Mouse (Mus musculus): Measurements from ENCODE around the gene 1700031F05Rik.
"Not testable (repeated sequence)": the region's sequence is repeated elsewhere in the genome, so short reads cannot be mapped to it uniquely, and the experiment has no call there.

Gene 1700031F05Rik

GRCm38 (mm10) chrX:102867871-102868270 lies at the start of gene 1700031F05Rik:
1700031F05Rik (minus strand) TSS chrX:102867971.
- no peak for DNase-seq (ENCODE audit: low read depth)

- DNase-seq (ENCODE audit: low read depth), result not testable (repeated sequence)
Measured at GRCm38 (mm10) chrX:102914823-102915222, 47.1 kb upstream of the 1700031F05Rik start.

GRCm38 (mm10) chrX:102908587-102908986 lies 40.8 kb upstream of the 1700031F05Rik start, which contains the start of the genes Dmrtc1a and 1700011M02Rik:
Dmrtc1a (minus strand) TSS chrX:102908687.
1700011M02Rik (plus strand) TSS chrX:102908905.
- DNase-seq (ENCODE audit: low read depth), result not testable (repeated sequence)

DNA sequence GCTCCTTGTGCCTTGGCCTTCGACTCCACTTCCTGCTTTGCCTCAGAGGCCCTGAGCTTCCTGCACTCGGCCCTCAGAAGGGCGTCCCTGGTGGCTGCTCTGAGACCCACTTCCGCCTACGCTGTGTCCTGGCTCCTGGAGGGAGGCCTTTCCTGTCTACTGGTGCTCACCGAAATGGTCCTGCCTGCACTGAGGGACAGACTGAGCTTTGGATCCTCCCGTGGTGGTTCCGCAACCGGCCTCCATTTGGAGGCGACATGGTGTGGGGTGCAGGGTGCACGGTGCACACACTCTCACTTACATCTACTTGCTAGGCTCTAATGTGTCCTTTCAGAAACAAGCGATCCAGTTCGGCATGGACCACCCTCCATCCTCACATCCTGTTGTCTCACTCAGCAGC lies 13.3 kb downstream of the 1700031F05Rik start, which contains the start of gene Dmrtc1c2:
Gene Dmrtc1c2, minus strand, starts transcription at position 101 of the 400 bp plus-strand sequence.
- DNase-seq (ENCODE audit: low read depth), result not testable (repeated sequence)

DNA sequence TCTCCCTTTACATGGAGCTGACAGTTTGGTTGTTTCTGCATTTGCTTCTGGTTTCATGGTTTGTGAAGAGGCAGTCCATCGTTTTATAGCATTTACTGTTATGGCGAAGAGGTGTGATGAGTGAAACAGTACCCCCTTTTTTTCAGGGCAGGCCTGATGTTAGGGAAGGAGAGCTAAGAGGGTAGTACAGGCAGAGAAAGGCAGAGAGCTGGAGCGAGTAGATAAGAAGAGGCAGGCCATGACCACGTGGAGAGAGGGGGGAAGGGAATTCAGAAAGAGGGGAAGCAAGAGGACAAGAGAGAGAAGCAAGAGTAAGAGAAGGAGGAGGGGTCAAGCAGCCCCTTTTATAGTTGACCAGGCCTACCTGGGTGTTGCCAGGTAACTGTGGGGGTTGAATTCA lies 55.5 kb downstream of the 1700031F05Rik start:
- DNase-seq (ENCODE audit: low read depth), result no peak
